Mouse (Mus musculus) heart, adult 2 months (tissue): ENCODE data around the gene Runx2.

Experiments
- CTCF ChIP-seq: fragments of 200-600 bp; IDR thresholded peaks from 2 replicates; pipeline ENCODE4 v1.8.1; 2022; ENCODE audit warnings: antibody characterized with exemption, mild to moderate bottlenecking, moderate library complexity
- EP300 ChIP-seq: fragments of 200-500 bp; IDR thresholded peaks from 2 replicates; pipeline ENCODE4 v1.6.1; 2011; ENCODE audit warnings: low read depth, low read length, control low read depth; ENCODE audit not compliant: insufficient read depth
- POLR2A ChIP-seq: fragments of 200-500 bp; IDR thresholded peaks from 2 replicates; pipeline ENCODE4 v1.6.1; 2011; ENCODE audit warnings: mild to moderate bottlenecking, low read depth, low read length, control low read depth; ENCODE audit not compliant: insufficient read depth

DNA sequence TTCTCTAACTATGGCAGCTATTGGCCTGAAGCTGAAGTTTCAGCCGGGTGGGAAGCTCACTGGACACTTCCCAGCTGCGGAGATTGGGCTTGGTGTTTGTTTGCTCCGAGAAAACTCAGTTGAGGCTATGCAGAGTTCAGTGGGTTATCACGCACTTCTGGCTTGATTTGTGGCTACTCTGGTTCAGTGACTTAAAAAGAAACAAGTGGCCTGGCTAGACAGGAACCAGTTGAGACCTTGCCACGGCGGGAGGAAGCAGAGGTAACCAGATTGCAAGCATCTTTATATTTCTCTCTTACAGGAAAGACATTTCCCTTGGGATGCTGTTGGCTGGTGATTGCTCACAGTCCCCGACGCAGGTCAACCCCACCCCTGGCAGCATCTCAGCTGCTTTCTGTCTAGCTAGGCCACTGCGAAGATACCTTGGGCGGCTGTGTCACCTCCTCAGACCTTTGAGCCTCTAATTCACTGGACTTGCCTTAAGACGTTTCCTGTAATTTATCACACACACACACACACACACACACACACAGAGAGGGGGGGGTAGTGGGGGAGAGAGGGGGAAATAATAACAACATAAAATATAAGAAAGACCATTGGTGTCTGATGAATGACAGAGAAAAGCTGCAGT lies 324.3 kb downstream of the Runx2 start:
- TF ChIP-seq POLR2A (no peak), CTCF (no peak), EP300 (no peak)
